Mouse (Mus musculus): ENCODE data around the gene Gsn.

The Gsn gene

GRCm38 (mm10) chr2:35255885-35256833 is at the start of gene Gsn:
TSS of gene Gsn (plus strand) at chr2:35256380.
- DNase-seq (ENCODE audit: low spot score): peak; percentile 87

- no peak for DNase-seq (ENCODE audit: low spot score)
Measured at GRCm38 (mm10) chr2:35206761-35207160, 49.4 kb upstream of the Gsn start.

GRCm38 (mm10) chr2:35208054-35208453 is 48.1 kb upstream of the Gsn start:
- no peak for DNase-seq (ENCODE audit: low spot score)

GRCm38 (mm10) chr2:35208931-35209665 is 47.1 kb upstream of the Gsn start:
- no peak for DNase-seq (ENCODE audit: low spot score)

- DNase-seq (ENCODE audit: low spot score): no peak
Measured at GRCm38 (mm10) chr2:35211681-35212080, 44.5 kb upstream of the Gsn start.

GRCm38 (mm10) chr2:35213345-35213910 is 42.8 kb upstream of the Gsn start:
- no peak for DNase-seq (ENCODE audit: low spot score)

GRCm38 (mm10) chr2:35214881-35215358 is 41.3 kb upstream of the Gsn start:
- peak; percentile 81 for DNase-seq (ENCODE audit: low spot score)

- no peak for DNase-seq (ENCODE audit: low spot score)
Measured at GRCm38 (mm10) chr2:35215363-35215762, 40.8 kb upstream of the Gsn start.

GRCm38 (mm10) chr2:35216701-35217100 is 39.5 kb upstream of the Gsn start:
- no peak for DNase-seq (ENCODE audit: low spot score)

GRCm38 (mm10) chr2:35218736-35219135 is 37.4 kb upstream of the Gsn start:
- DNase-seq (ENCODE audit: low spot score): no peak

- DNase-seq (ENCODE audit: low spot score): no peak
Measured at GRCm38 (mm10) chr2:35222822-35223391, 33.3 kb upstream of the Gsn start.

GRCm38 (mm10) chr2:35224285-35224684 is 31.9 kb upstream of the Gsn start:
- no peak for DNase-seq (ENCODE audit: low spot score)

GRCm38 (mm10) chr2:35228145-35228544 is 28.0 kb upstream of the Gsn start:
- DNase-seq (ENCODE audit: low spot score): no peak

- no peak for DNase-seq (ENCODE audit: low spot score)
Measured at GRCm38 (mm10) chr2:35230215-35230614, 26.0 kb upstream of the Gsn start.

- peak; percentile 76 for DNase-seq (ENCODE audit: low spot score)
Measured at GRCm38 (mm10) chr2:35231871-35232270, 24.3 kb upstream of the Gsn start.

GRCm38 (mm10) chr2:35232595-35233445 is 23.4 kb upstream of the Gsn start:
- DNase-seq (ENCODE audit: low spot score): no peak

- no peak for DNase-seq (ENCODE audit: low spot score)
Measured at GRCm38 (mm10) chr2:35233898-35234297, 22.3 kb upstream of the Gsn start.

- peak; percentile 51 for DNase-seq (ENCODE audit: low spot score)
Measured at GRCm38 (mm10) chr2:35235021-35235420, 21.2 kb upstream of the Gsn start.

GRCm38 (mm10) chr2:35244241-35244640 is 11.9 kb upstream of the Gsn start:
- no peak for DNase-seq (ENCODE audit: low spot score)

- DNase-seq (ENCODE audit: low spot score): no peak
Measured at GRCm38 (mm10) chr2:35247763-35248162, 8.4 kb upstream of the Gsn start.

GRCm38 (mm10) chr2:35252733-35253132 is 3.4 kb upstream of the Gsn start:
- DNase-seq (ENCODE audit: low spot score): no peak
